Mouse (Mus musculus) liver, postnatal 0 days (tissue): ENCODE results near the gene AL731706.2.

ENCODE experiments used
- CTCF ChIP-seq: sonication (generic); IDR thresholded peaks from 2 replicates; pipeline ENCODE4 v1.5.1; 2016; ENCODE audit warnings: antibody characterized with exemption, low read depth
- EP300 ChIP-seq: IDR thresholded peaks from 2 replicates; pipeline ENCODE4 v1.6.1; 2016; ENCODE audit warnings: antibody characterized with exemption, low read depth, mild to moderate bottlenecking

- TF ChIP-seq CTCF = 0 out of 2 replicates have a peak, but pooled peaks have one; percentile 19
- TF ChIP-seq EP300 = no peak
Observed at GRCm38 (mm10) chr2:136886846-136887245, 1.4 kb upstream of the AL731706.2 start.
